Mouse (Mus musculus) heart, embryonic 13.5 days (tissue): ENCODE measurements around the gene Tceal3. TPM values are rescaled to one million over a fixed set of nuclear protein-coding genes. Genes with fewer than 3 reads are reported as not detected.
"Not testable (repeated sequence)": the region's sequence is repeated elsewhere in the genome, so short reads cannot be mapped to it uniquely, and the experiment has no call there.

Experiments
- ATAC-seq: fragments of 200-750 bp; cut with Nextera tagmentation; 2 replicates; pipeline ENCODE4 v1.8.0; 2017; ENCODE audit warnings: moderate TSS enrichment; ENCODE audit not compliant: insufficient number of reproducible peaks, low FRiP score, low TSS enrichment; ENCODE audit errors: extremely low read depth
- H3K27ac ChIP-seq: fragments of 300-500 bp; sonication (generic); replicated peaks from 2 replicates; pipeline ENCODE4 v1.5.1; 2015; ENCODE audit warnings: moderate library complexity, mild to moderate bottlenecking, inconsistent platforms
- H3K27me3 ChIP-seq: fragments of 300-500 bp; sonication (generic); replicated peaks from 2 replicates; pipeline ENCODE4 v1.6.1; 2015; ENCODE audit warnings: mild to moderate bottlenecking, inconsistent platforms
- H3K36me3 ChIP-seq: fragments of 300-500 bp; sonication (generic); 2 replicates; pipeline ENCODE4 v1.6.1; 2015; ENCODE audit warnings: mild to moderate bottlenecking, inconsistent platforms
- H3K4me1 ChIP-seq: fragments of 300-500 bp; sonication (generic); 2 replicates; pipeline ENCODE4 v1.6.1; 2015; ENCODE audit warnings: inconsistent platforms
- H3K4me2 ChIP-seq: fragments of 300-500 bp; sonication (generic); 2 replicates; pipeline ENCODE4 v1.6.1; 2015; ENCODE audit warnings: inconsistent platforms, mild to moderate bottlenecking, moderate library complexity
- H3K4me3 ChIP-seq: fragments of 300-500 bp; sonication (generic); 2 replicates; pipeline ENCODE4 v1.5.1; 2015; ENCODE audit warnings: moderate library complexity, mild to moderate bottlenecking, inconsistent platforms
- H3K9ac ChIP-seq: fragments of 300-500 bp; sonication (generic); 2 replicates; pipeline ENCODE4 v1.6.1; 2015; ENCODE audit warnings: inconsistent platforms, mild to moderate bottlenecking, moderate library complexity
- H3K9me3 ChIP-seq: fragments of 300-500 bp; sonication (generic); 2 replicates; pipeline ENCODE4 v1.6.1; 2016; ENCODE audit warnings: inconsistent platforms
- WGBS: fragments of 180-500 bp; shearing (Covaris S2); methylation state at CpG from one replicate; pipeline ENCODE4 v1.1.7; 2015; ENCODE audit warnings: mixed read lengths; 5-methylcytosine and 5-hydroxymethylcytosine counted together
- polyA plus RNA-seq: library from polyadenylated mRNA; unstranded; fragments of >200 nt; fragmentation: Nextera tagmentation; extraction: Ambion mirVana; gene quantifications from 2 replicates; pipeline ENCODE4 v1.2.1, GENCODE M21; 2015

The Tceal3 gene
- polyA plus RNA-seq, 1 experiment from 2014 or later = 5.2 TPM

- Histone ChIP-seq H3K4me3 (peak overlapping the region; percentile 64), H3K4me1 (0 out of 2 replicates have a peak, but pooled peaks cover 3% of the 10 kb centered on the region), H3K9me3 (no peaks in the 10 kb centered on the region), H3K9ac (peak overlapping the region; percentile 84), H3K36me3 (no peaks in the 10 kb centered on the region), H3K27ac (peak overlapping the region; percentile 83), H3K27me3 (0 out of 2 replicates have a peak, but pooled peaks cover 3% of the 10 kb centered on the region), H3K4me2 (peak overlapping the region; percentile 71)
- ATAC-seq = peak; percentile 46; the same call in 1 of the 2 replicates
- 16% methylated on average over 18 of the region's 18 CpGs for WGBS
These were observed 117.6 kb downstream of the Tceal3 start for GRCm38 (mm10) chrX:136708168-136708681.

DNA sequence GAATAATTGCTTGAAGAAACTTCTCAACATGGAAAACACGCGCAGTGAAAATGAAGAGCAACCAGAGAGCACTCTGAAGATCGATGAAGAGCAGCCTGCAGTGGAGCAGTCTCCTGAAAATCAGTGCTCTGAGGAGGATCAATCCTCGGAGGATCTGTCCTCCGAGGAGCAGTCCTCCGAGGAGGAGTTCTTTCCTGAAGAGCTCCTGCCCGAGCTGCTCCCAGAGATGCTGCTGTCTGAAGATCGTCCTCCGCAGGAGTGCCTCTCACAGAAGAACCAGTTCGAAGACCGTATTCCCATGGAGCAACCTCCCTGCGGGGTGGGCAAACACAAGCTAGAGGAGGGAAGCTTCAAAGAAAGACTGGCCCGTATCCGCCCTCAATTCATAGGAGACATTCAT, 118.1 kb downstream of the Tceal3 start:
- no peaks in the 10 kb centered on the region for H3K36me3 ChIP-seq
- 20% methylated on average over 14 of the region's 14 CpGs for WGBS
- peak overlapping the region; percentile 64 for H3K4me3 ChIP-seq
- peak overlapping the region; percentile 71 for H3K4me2 ChIP-seq
- no peaks in the 10 kb centered on the region for H3K9me3 ChIP-seq
- 0 out of 2 replicates have a peak, but pooled peaks cover 3% of the 10 kb centered on the region for H3K4me1 ChIP-seq
- peak overlapping the region; percentile 84 for H3K9ac ChIP-seq
- H3K27ac ChIP-seq = peak overlapping the region; percentile 83
- ATAC-seq = no peak
- H3K27me3 ChIP-seq = 0 out of 2 replicates have a peak, but pooled peaks cover 3% of the 10 kb centered on the region

DNA sequence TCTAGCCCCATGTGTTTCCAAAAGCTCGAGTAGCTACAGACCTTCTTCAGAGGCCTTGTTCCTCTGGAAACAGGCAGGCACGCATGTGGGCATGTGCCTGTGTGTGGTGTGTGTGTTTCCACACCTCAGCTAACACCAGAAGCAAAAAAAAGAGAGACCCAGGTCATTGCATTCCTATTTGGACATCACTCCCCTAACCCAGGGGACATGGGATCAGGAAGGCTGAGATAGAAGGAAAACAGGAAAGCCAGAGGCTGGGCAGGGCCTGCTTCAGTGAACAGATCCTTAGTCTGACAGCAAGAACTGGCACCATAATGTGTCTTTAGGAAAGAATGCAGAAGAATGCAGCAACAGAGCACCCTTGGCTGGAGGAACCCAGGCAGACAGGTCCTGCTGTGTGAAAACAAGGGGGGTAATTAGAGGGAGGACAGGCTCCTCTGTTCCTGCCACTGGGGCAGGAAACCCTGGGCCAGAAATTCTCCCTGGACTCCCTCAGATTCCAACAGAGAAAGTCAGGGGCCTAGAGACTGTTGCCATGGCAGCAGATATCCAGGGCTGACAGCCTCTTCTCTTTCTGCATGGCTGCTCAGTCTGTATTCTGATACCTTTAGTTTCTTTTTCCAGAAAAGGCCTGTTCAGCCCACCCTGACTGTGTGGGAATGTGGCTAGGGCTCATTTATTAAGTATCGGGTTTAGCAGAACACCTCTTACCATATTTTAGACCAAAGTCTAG, 124.3 kb downstream of the Tceal3 start:
- H3K4me1 ChIP-seq, H3K4me3 ChIP-seq, H3K27ac ChIP-seq, H3K9ac ChIP-seq, H3K9me3 ChIP-seq, H3K36me3 ChIP-seq, ATAC-seq, H3K4me2 ChIP-seq, H3K27me3 ChIP-seq: not testable (repeated sequence)
- 47% methylated on average over 3 of the region's 3 CpGs for WGBS

Other genes with a start within 250 kb of the Tceal3 start
- gene Kir3dl1, start 72.8 kb upstream of the Tceal3 start, polyA plus RNA-seq = not detected in 2 replicates
- not detected in 2 replicates for gene Kir3dl2, start 46.8 kb upstream of the Tceal3 start, polyA plus RNA-seq
- gene Tceal1, start 117.1 kb downstream of the Tceal3 start, polyA plus RNA-seq = 9.6 and 10.0 TPM in 2 replicates
- gene Morf4l2, start 152.8 kb downstream of the Tceal3 start, polyA plus RNA-seq = 334 and 360 TPM in 2 replicates
- gene Glra4, start 189.3 kb downstream of the Tceal3 start, polyA plus RNA-seq = 0.10 and 0.12 TPM in 2 replicates
- 2.4 and 3.6 TPM in 2 replicates for gene Plp1, start 231.8 kb downstream of the Tceal3 start, polyA plus RNA-seq